Mouse (Mus musculus) spleen, adult 2 months (tissue): Measurements from ENCODE around the gene Prdm13. TPM values are rescaled to one million over a fixed set of nuclear protein-coding genes. Genes with fewer than 3 reads are reported as not detected.
A peak's percentile ranks its signal among the peaks of the same experiment; 100 is the strongest.

Source experiments
- DNase-seq, 2 experiments: peaks; one replicate each; pipeline versions ENCODE4 v3.0.0 to v3.0.0-alpha.2; 2012 to 2021; ENCODE audit warnings: low spot score in 2 of 2, low read depth in 1 of 2
- H3K27ac ChIP-seq: fragments of 200-500 bp; 2 replicates; pipeline ENCODE4 v1.5.1; 2012; ENCODE audit warnings: low read length, inconsistent platforms; ENCODE audit not compliant: insufficient read depth
- H3K27me3 ChIP-seq: fragments of 200-500 bp; 2 replicates; pipeline ENCODE4 v1.6.1; 2012; ENCODE audit warnings: mild to moderate bottlenecking, moderate library complexity, low read length, inconsistent platforms; ENCODE audit not compliant: control insufficient read depth, insufficient read depth
- H3K36me3 ChIP-seq: fragments of 200-500 bp; 2 replicates; pipeline ENCODE4 v1.6.1; 2012; ENCODE audit warnings: mild to moderate bottlenecking, low read length, inconsistent platforms; ENCODE audit not compliant: control insufficient read depth, insufficient read depth
- H3K4me1 ChIP-seq: fragments of 200-500 bp; 2 replicates; pipeline ENCODE4 v1.6.1; 2011; ENCODE audit warnings: inconsistent platforms; ENCODE audit not compliant: control insufficient read depth, insufficient read depth, insufficient read length
- H3K4me3 ChIP-seq: fragments of 200-500 bp; 2 replicates; pipeline ENCODE4 v1.5.1; 2011; ENCODE audit warnings: mild to moderate bottlenecking, inconsistent platforms; ENCODE audit not compliant: insufficient read depth, insufficient read length; ENCODE audit errors: extremely low read depth
- CTCF ChIP-seq: fragments of 200-500 bp; IDR thresholded peaks from 2 replicates; pipeline ENCODE4 v1.5.1; 2011; ENCODE audit warnings: mild to moderate bottlenecking, inconsistent platforms; ENCODE audit not compliant: insufficient read depth, insufficient read length, insufficient replicate concordance; ENCODE audit errors: extremely low read depth
- POLR2A ChIP-seq: fragments of 200-500 bp; IDR thresholded peaks from 2 replicates; pipeline ENCODE4 v1.6.1; 2011; ENCODE audit warnings: low read depth, low read length, inconsistent platforms
- WGBS: fragments of 180-500 bp; shearing (Covaris S2); methylation state at CpG from one replicate; pipeline ENCODE4 v1.1.7; 2018; 5-methylcytosine and 5-hydroxymethylcytosine counted together
- polyA plus RNA-seq: library from polyadenylated mRNA; depleted of rRNA; stranded (reverse); fragments of >200 nt; gene quantifications from 2 replicates; pipeline ENCODE4 v1.2.3, GENCODE M21; 2012

Gene Prdm13
- polyA plus RNA-seq, 1 experiment = not detected

DNA sequence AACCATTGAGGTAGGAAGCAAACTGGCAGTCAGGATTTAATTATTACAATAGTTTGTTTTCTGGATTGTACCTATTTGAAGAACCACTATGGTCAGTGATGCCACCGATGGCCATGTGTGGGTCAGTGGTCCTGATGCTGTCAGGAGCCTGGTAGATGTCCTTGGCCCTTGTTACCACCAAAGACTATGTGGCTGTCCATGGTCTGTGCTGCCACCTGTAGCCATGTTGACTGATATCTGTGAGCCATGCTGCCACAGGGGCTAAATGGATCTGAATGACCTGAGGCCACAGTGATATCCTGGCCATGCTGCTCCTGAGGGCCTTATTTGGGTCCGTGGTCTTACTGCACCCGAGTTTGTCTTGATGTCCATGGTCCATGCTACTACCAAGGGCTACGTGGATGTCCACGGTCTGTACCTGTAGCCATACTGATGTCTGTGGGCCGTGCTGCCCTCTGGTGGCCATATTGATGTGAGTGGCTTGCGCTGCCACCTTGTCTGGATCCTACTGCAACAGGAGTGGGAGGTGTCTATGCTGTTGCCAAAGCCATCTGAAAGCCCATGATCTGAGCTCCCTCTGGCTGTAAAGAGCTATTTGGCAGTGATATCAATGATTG, 10.0 kb upstream of the Prdm13 start:
- Histone ChIP-seq H3K4me3 (no peak overlapping the region), H3K27me3 (peaks cover 1% of the 10 kb centered on the region; the same call in 1 of the 2 replicates), H3K4me1 (no peaks in the 10 kb centered on the region), H3K36me3 (no peaks in the 10 kb centered on the region), H3K27ac (no peak overlapping the region)
- peak; percentile 7 to 59 for DNase-seq
- TF ChIP-seq POLR2A = no peak
- TF ChIP-seq CTCF = peak; percentile 71; the same call in 1 of the 2 replicates
- 22% methylated on average over 7 of the region's 7 CpGs for WGBS

GRCm38 (mm10) chr4:21690221-21690620, 4.5 kb upstream of the Prdm13 start:
- TF ChIP-seq CTCF (no peak), POLR2A (no peak)
- WGBS = 13% methylated on average over 7 of the region's 7 CpGs
- Histone ChIP-seq H3K4me1 (peaks cover 6% of the 10 kb centered on the region; the same call in 1 of the 2 replicates), H3K36me3 (no peaks in the 10 kb centered on the region), H3K27me3 (peaks cover 20% of the 10 kb centered on the region), H3K4me3 (no peak overlapping the region), H3K27ac (no peak overlapping the region)
- DNase-seq = no peak

GRCm38 (mm10) chr4:21689492-21689941, 3.8 kb upstream of the Prdm13 start:
- Histone ChIP-seq H3K27me3 (peaks cover 20% of the 10 kb centered on the region), H3K27ac (no peak overlapping the region)
- no peak for DNase-seq

DNA sequence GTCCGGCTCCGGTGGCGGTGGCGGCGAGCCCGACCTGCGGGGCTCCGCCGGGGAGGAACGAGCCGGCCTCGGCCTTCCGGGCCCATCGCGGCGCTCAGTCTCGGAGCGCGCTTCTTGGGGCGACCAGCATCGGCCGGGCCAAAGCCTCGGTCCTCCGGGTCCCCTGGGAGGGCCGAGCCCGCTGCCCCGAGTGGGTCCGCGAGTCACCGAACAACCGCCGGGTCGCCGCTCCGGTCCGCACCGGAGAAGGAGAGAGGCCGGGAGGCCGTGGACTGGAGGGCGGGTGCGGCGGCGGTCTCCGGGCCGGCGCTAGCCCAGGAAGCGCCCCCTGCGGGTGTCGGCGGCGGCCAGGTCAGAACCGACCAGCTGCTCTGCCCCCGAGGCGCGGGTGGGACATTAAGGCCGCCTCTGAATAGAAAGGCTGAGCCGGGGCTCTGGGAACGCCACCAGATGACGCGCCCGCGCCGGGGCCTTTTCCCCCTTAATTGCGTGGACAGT, 3.0 kb upstream of the Prdm13 start:
- DNase-seq = no peak
- 2% methylated on average over 60 of the region's 64 CpGs for WGBS
- H3K36me3 ChIP-seq = no peaks in the 10 kb centered on the region
- H3K27me3 ChIP-seq = peaks cover 20% of the 10 kb centered on the region
- peaks cover 6% of the 10 kb centered on the region; the same call in 1 of the 2 replicates for H3K4me1 ChIP-seq
- H3K4me3 ChIP-seq = peak overlapping the region; percentile 36; the same call in 1 of the 2 replicates
- no peak overlapping the region for H3K27ac ChIP-seq
- TF ChIP-seq CTCF = no peak
- no peak for TF ChIP-seq POLR2A

More at GRCm38 (mm10) chr4:21689492-21689941, 3.8 kb upstream of the Prdm13 start:
- WGBS = 9% methylated on average over 18 of the region's 18 CpGs
- Histone ChIP-seq H3K36me3 (no peaks in the 10 kb centered on the region), H3K4me3 (no peak overlapping the region), H3K4me1 (peaks cover 6% of the 10 kb centered on the region; the same call in 1 of the 2 replicates)
- no peak for TF ChIP-seq POLR2A
- TF ChIP-seq CTCF = no peak

DNA sequence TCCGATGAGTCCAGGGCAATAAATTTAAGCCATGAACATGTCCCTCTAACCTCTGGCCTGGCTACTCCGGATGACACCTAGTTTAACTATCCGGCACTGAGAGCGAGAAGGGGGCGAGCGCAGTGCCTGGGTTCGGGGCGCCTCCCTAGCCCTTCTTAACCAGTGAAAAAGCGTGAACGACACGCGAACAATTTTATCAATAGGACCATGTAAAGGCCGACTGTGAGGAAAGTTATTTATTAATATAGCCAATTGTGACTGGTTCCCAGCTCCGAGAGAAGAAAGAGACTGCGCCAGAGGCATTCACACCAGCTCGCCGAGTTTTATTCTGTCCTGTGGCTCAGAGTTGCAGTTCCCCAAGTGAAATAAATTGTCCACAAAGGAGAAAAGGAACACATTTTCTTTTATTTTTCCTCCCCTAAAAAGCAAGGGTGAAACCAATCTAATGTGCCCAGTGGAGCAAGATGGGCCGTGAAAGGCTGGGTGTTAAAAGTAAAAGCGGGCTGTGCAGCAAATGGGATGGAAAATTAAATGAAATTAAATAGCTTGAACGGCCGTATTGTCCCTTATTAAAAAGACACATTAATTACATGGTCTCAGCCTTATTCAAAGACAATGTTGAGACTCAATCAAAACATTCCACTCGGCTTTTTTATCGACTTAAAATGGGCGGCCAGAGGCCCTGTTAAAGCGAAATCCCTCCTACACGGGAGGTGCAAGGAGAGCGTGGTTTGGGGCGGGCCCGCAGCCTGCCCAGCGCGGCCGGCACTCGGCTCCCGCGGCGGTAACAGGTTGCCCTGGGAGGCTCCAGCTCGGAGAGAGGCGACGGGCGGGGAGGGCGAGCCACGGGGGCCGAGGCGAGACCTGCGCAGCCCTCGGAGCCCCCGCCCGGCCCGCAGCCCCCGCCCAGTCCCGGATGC, 2.3 kb upstream of the Prdm13 start:
- Histone ChIP-seq H3K27ac (no peak overlapping the region), H3K4me1 (peaks cover 6% of the 10 kb centered on the region; the same call in 1 of the 2 replicates), H3K27me3 (peaks cover 22% of the 10 kb centered on the region), H3K4me3 (peak overlapping the region; percentile 36; the same call in 1 of the 2 replicates), H3K36me3 (no peaks in the 10 kb centered on the region)
- TF ChIP-seq POLR2A = no peak
- TF ChIP-seq CTCF = no peak
- WGBS = 9% methylated on average over 51 of the region's 51 CpGs
- no peak for DNase-seq

- peaks cover 6% of the 10 kb centered on the region; the same call in 1 of the 2 replicates for H3K4me1 ChIP-seq
- no peaks in the 10 kb centered on the region for H3K36me3 ChIP-seq
- H3K27me3 ChIP-seq = peaks cover 24% of the 10 kb centered on the region
- whole genome bisulfite sequencing = 9% methylated on average over 5 of the region's 5 CpGs
- no peak for DNase-seq
- no peak overlapping the region for H3K27ac ChIP-seq
- no peak overlapping the region for H3K4me3 ChIP-seq
- TF ChIP-seq POLR2A (no peak), CTCF (no peak)
Observed at GRCm38 (mm10) chr4:21686934-21687333, 1.2 kb upstream of the Prdm13 start.
